ENCODE assay signal across 27 mouse cellular contexts in genomic region chr10:98970917-98971316, GRCm38 (mm10).
"Had no signal": no experiment of that assay in that cellular context is flagged by ENCODE, and none has a peak within 500 bp of the region (broad histone marks: within the 10 kb centered on the region; RNA-seq: fewer than 3 reads in every experiment).

No protein-coding gene starts in this region.

- H3K4me2 ChIP-seq: embryonic facial prominence, embryonic 12.5 days; embryonic facial prominence, embryonic 13.5 days; embryonic facial prominence, embryonic 15.5 days; forebrain, embryonic 12.5 days; forebrain, embryonic 13.5 days; forebrain, embryonic 15.5 days had no signal

- H3K9ac ChIP-seq: embryonic facial prominence, embryonic 12.5 days; embryonic facial prominence, embryonic 13.5 days; embryonic facial prominence, embryonic 15.5 days; forebrain, embryonic 12.5 days; forebrain, embryonic 13.5 days; forebrain, embryonic 15.5 days; forebrain, postnatal 0 days had no signal

- H3K27me3 ChIP-seq: embryonic facial prominence, embryonic 12.5 days; embryonic facial prominence, embryonic 13.5 days; embryonic facial prominence, embryonic 15.5 days; forebrain, embryonic 12.5 days; forebrain, embryonic 13.5 days; forebrain, embryonic 15.5 days had no signal

- H3K4me1 ChIP-seq: forebrain, embryonic 13.5 days; forebrain, embryonic 15.5 days had no signal

- H3K4me3 ChIP-seq: embryonic facial prominence, embryonic 10.5 days; embryonic facial prominence, embryonic 12.5 days; embryonic facial prominence, embryonic 13.5 days; embryonic facial prominence, embryonic 15.5 days; erythroblast, embryonic 14.5 days; forebrain, embryonic 10.5 days; forebrain, embryonic 12.5 days; forebrain, embryonic 13.5 days; forebrain, embryonic 15.5 days; gastrocnemius, adult 2 months had no signal

- H3K9me3 ChIP-seq: embryonic facial prominence, embryonic 10.5 days; embryonic facial prominence, embryonic 12.5 days; embryonic facial prominence, embryonic 13.5 days; embryonic facial prominence, embryonic 15.5 days; forebrain, embryonic 12.5 days; forebrain, embryonic 15.5 days had no signal

- ATAC-seq: forebrain, embryonic 13.5 days; forebrain, embryonic 14.5 days; forebrain, embryonic 15.5 days; forebrain, embryonic 16.5 days; forebrain, postnatal 0 days had no signal

- H3K27ac ChIP-seq: embryonic facial prominence, embryonic 10.5 days; embryonic facial prominence, embryonic 12.5 days; embryonic facial prominence, embryonic 13.5 days; embryonic facial prominence, embryonic 15.5 days; forebrain, embryonic 10.5 days; forebrain, embryonic 12.5 days; forebrain, embryonic 13.5 days; forebrain, embryonic 15.5 days had no signal

- DNase-seq: cerebellum, adult 2 months; cerebellum, adult 8-10 months; cerebellum, adult 9-10 months; cerebellum, adult 9-11 months; cerebellum, postnatal 10 days; cerebellum, postnatal 14 days; cerebellum, postnatal 25 days; cerebellum, postnatal 36 days; embryo, embryonic 11 days; forebrain, postnatal 0 days; gastrocnemius, adult 2 months; gastrocnemius, postnatal 10 days; gastrocnemius, postnatal 14 days; gastrocnemius, postnatal 25 days; gastrocnemius, postnatal 36 days; heart, adult 18-20 months had no signal
